Mouse (Mus musculus) ovary, postnatal 14 days (tissue): Measurements from ENCODE around the gene Catsperg2.
"Not testable (repeated sequence)": the region's sequence is repeated elsewhere in the genome, so short reads cannot be mapped to it uniquely, and the experiment has no call there.

Experiments used
- DNase-seq: peaks from one replicate; pipeline ENCODE4 v3.0.0; 2022; ENCODE audit warnings: low spot score

The Catsperg2 gene

GRCm38 (mm10) chr7:29726860-29727259, at the start of gene Catsperg2:
Catsperg2 (minus strand) TSS chr7:29727032.
- not testable (repeated sequence) for DNase-seq

- no peak for DNase-seq
Measured at GRCm38 (mm10) chr7:29776568-29776967, 49.7 kb upstream of the Catsperg2 start.

GRCm38 (mm10) chr7:29774371-29774770, 47.5 kb upstream of the Catsperg2 start:
- no peak for DNase-seq

GRCm38 (mm10) chr7:29773503-29773902, 46.7 kb upstream of the Catsperg2 start:
- no peak for DNase-seq

GRCm38 (mm10) chr7:29768980-29769379, 42.1 kb upstream of the Catsperg2 start:
- no peak for DNase-seq

GRCm38 (mm10) chr7:29768090-29768900, 41.5 kb upstream of the Catsperg2 start, which contains the start of gene Zfp84:
Zfp84 (plus strand) TSS chr7:29768552.
- DNase-seq, result peak; percentile 76

GRCm38 (mm10) chr7:29767058-29767686, 40.3 kb upstream of the Catsperg2 start:
- peak; percentile 62 for DNase-seq

- DNase-seq, result no peak
Measured at GRCm38 (mm10) chr7:29764702-29765101, 37.9 kb upstream of the Catsperg2 start.

GRCm38 (mm10) chr7:29760476-29760875, 33.6 kb upstream of the Catsperg2 start:
- no peak for DNase-seq

GRCm38 (mm10) chr7:29742258-29742657, 15.4 kb upstream of the Catsperg2 start:
- DNase-seq, result no peak

GRCm38 (mm10) chr7:29728055-29728454, 1.2 kb upstream of the Catsperg2 start:
- no peak for DNase-seq

GRCm38 (mm10) chr7:29725461-29726142, 1.2 kb downstream of the Catsperg2 start:
- DNase-seq, result not testable (repeated sequence)

GRCm38 (mm10) chr7:29708891-29709290, 17.9 kb downstream of the Catsperg2 start:
- not testable (repeated sequence) for DNase-seq

GRCm38 (mm10) chr7:29695231-29695630, 31.6 kb downstream of the Catsperg2 start:
- DNase-seq, result not testable (repeated sequence)

GRCm38 (mm10) chr7:29681868-29682267, 45.0 kb downstream of the Catsperg2 start:
- DNase-seq, result no peak
